Mouse (Mus musculus): ENCODE measurements around the gene Bcl2l2. TPM values are rescaled to one million over a fixed set of nuclear protein-coding genes. Genes with fewer than 3 reads are reported as not detected.

The Bcl2l2 gene
- total and polyA plus RNA-seq, 3 experiments: 12.5 to 18.8 TPM; not detected in 1

DNA sequence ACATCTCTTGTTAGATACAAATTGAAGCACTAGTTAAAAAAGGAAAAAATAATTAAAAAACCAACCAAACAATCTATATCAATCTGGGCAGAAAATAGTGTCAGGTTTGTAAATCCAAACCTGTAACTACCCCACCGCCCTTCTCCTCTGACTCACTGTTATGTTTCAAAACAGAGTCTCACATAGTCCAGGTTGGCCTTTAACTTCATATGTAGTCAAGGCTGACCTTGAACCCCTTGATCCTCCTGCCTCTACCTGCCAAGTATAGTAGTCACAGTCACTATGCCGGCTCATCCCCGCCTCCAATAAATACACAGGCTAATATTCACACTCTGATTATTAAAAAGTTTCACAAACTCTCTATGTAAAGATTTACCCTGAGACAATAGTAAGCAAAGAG lies 27.5 kb upstream of the Bcl2l2 start:
- no peak overlapping the region for H3K9ac ChIP-seq (ENCODE audit: control insufficient read depth, low read depth, low read length, poor library complexity, severe bottlenecking)
- no peaks in the 10 kb centered on the region for H3K27me3 ChIP-seq (ENCODE audit: control insufficient read depth in 1 of 2, insufficient read depth in 2 of 2, low read length in 2 of 2)
- no peak overlapping the region for H3K4me3 ChIP-seq (ENCODE audit: control insufficient read depth in 1 of 2, insufficient read depth in 1 of 2, low read depth in 2 of 2, low read length in 2 of 2)
- no peak overlapping the region for H3K27ac ChIP-seq (ENCODE audit: control insufficient read depth, low read depth, low read length)
- no peaks in the 10 kb centered on the region for H3K9me3 ChIP-seq (replicated peaks; ENCODE audit: insufficient read depth, low read length)
- no peak for DNase-seq (ENCODE audit: low read depth, low spot score)
- peaks cover 0 to 11% of the 10 kb centered on the region in 2 experiments; a peak in 2 of 4 replicates for H3K36me3 ChIP-seq (ENCODE audit: control insufficient read depth in 1 of 2, insufficient read depth in 2 of 2, low read length in 2 of 2)
- no peak for TF ChIP-seq GATA1 (IDR thresholded peaks at IDR 0.05; ENCODE audit: low read depth, low read length)
- TF ChIP-seq MYB (IDR thresholded peaks at IDR 0.05; ENCODE audit: low read depth, low read length): no peak
- no peak for TF ChIP-seq BHLHE40 (IDR thresholded peaks at IDR 0.05; ENCODE audit: borderline replicate concordance, low read depth, low read length)
- TF ChIP-seq HCFC1 (IDR thresholded peaks at IDR 0.05; ENCODE audit: low read depth, low read length): no peak
- TF ChIP-seq ZKSCAN1 (IDR thresholded peaks at IDR 0.05; ENCODE audit: low read depth, low read length): no peak
- TF ChIP-seq MAZ (IDR thresholded peaks at IDR 0.05; ENCODE audit: low read depth, low read length): no peak
- no peak for TF ChIP-seq ZMIZ1 (IDR thresholded peaks at IDR 0.05; ENCODE audit: low read depth, low read length)
- peaks cover 0 to 16% of the 10 kb centered on the region in 2 experiments; a peak in 2 of 4 replicates for H3K4me1 ChIP-seq (ENCODE audit: control insufficient read depth in 1 of 2, insufficient read depth in 2 of 2, low read length in 2 of 2)
- H3K79me2 ChIP-seq (ENCODE audit: control insufficient read depth, insufficient read depth, low read length, poor library complexity): no peaks in the 10 kb centered on the region

DNA sequence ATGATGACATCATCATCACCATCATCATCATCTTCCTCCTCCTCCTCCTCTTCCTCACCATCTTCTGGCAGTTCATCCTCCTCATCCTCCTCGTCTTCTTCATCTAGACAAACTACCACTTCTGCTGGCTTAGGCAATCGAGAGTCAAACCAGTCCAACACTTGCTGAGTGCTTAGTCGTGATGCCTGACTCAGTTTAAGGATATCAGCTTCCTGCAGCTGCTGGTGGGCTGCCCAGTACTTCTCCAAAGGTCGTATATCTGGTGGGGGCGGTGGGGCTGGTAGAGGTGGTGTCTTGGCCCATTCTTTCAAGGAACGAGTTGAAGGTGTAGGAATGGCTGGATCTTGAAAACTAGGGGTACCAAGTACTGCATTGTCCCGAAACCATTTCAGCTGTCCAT lies 26.5 kb upstream of the Bcl2l2 start:
- Histone ChIP-seq H3K9me3 (replicated peaks; ENCODE audit: insufficient read depth, low read length) (no peaks in the 10 kb centered on the region), H3K36me3 (ENCODE audit: control insufficient read depth in 1 of 2, insufficient read depth in 2 of 2, low read length in 2 of 2) (peaks cover 0 to 11% of the 10 kb centered on the region in 2 experiments; a peak in 2 of 4 replicates), H3K4me1 (ENCODE audit: control insufficient read depth in 1 of 2, insufficient read depth in 2 of 2, low read length in 2 of 2) (peaks cover 0 to 16% of the 10 kb centered on the region in 2 experiments; a peak in 2 of 4 replicates), H3K27ac (ENCODE audit: control insufficient read depth, low read depth, low read length) (no peak overlapping the region; the same call in 1 of the 2 replicates), H3K79me2 (ENCODE audit: control insufficient read depth, insufficient read depth, low read length, poor library complexity) (no peaks in the 10 kb centered on the region), H3K4me3 (ENCODE audit: control insufficient read depth in 1 of 2, insufficient read depth in 1 of 2, low read depth in 2 of 2, low read length in 2 of 2) (no peak overlapping the region), H3K27me3 (ENCODE audit: control insufficient read depth in 1 of 2, insufficient read depth in 2 of 2, low read length in 2 of 2) (no peaks in the 10 kb centered on the region), H3K9ac (ENCODE audit: control insufficient read depth, low read depth, low read length, poor library complexity, severe bottlenecking) (no peak overlapping the region)
- TF ChIP-seq EP300 (IDR thresholded peaks at IDR 0.05; ENCODE audit: low read depth in 1 of 2, low read length in 2 of 2): peak; percentile 23 to 55; a peak in 2 of 4 replicates
- no peak for TF ChIP-seq CTCF (IDR thresholded peaks at IDR 0.05 in 2 of 3, conservative IDR thresholded peaks at IDR 0.05 in 1 of 3; ENCODE audit: control insufficient read depth in 1 of 3, insufficient read depth in 1 of 3, low read depth in 2 of 3, low read length in 3 of 3, poor library complexity in 1 of 3, severe bottlenecking in 1 of 3)
- peak; percentile 79 for TF ChIP-seq TAL1 (IDR thresholded peaks at IDR 0.05; ENCODE audit: low read length)
- 0 out of 2 replicates have a peak, but pooled peaks have one; percentile 20 for TF ChIP-seq TCF12 (IDR thresholded peaks at IDR 0.05; ENCODE audit: low read depth, low read length)
- DNase-seq (ENCODE audit: low read depth, low spot score): peak; percentile 62

DNA sequence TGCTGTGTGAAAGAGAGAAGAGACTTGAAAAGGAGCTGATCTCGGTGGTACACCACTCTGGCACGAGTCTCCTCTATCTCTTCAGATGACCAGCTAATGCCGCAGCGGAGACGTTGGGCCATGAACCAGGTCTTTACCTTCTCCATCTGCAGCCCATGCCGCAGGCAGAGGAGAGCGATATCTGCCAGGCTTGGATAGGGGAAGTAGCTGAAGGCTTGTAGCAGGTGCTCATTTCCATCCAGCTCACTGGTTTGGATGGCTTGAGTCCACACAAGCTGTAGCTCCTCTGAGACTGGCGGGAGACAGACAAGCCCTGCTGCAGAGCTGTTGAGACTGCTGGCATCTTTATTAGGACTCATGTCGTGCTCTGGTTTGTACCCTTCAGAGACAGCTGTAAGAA lies 25.3 kb upstream of the Bcl2l2 start:
- Histone ChIP-seq H3K4me1 (ENCODE audit: control insufficient read depth in 1 of 2, insufficient read depth in 2 of 2, low read length in 2 of 2) (peaks cover 0 to 16% of the 10 kb centered on the region in 2 experiments; a peak in 2 of 4 replicates), H3K36me3 (ENCODE audit: control insufficient read depth in 1 of 2, insufficient read depth in 2 of 2, low read length in 2 of 2) (peaks cover 0 to 11% of the 10 kb centered on the region in 2 experiments; a peak in 2 of 4 replicates), H3K4me3 (ENCODE audit: control insufficient read depth in 1 of 2, insufficient read depth in 1 of 2, low read depth in 2 of 2, low read length in 2 of 2) (no peak overlapping the region), H3K27me3 (ENCODE audit: control insufficient read depth in 1 of 2, insufficient read depth in 2 of 2, low read length in 2 of 2) (no peaks in the 10 kb centered on the region), H3K9me3 (replicated peaks; ENCODE audit: insufficient read depth, low read length) (no peaks in the 10 kb centered on the region), H3K79me2 (ENCODE audit: control insufficient read depth, insufficient read depth, low read length, poor library complexity) (no peaks in the 10 kb centered on the region), H3K27ac (ENCODE audit: control insufficient read depth, low read depth, low read length) (no peak overlapping the region), H3K9ac (ENCODE audit: control insufficient read depth, low read depth, low read length, poor library complexity, severe bottlenecking) (no peak overlapping the region)
- peak; percentile 25 for DNase-seq (ENCODE audit: low read depth, low spot score)
- TF ChIP-seq CHD1 (IDR thresholded peaks at IDR 0.05; ENCODE audit: low read depth, low read length): no peak
- TF ChIP-seq ZC3H11A (IDR thresholded peaks at IDR 0.05; ENCODE audit: low read depth, low read length): no peak
- no peak for TF ChIP-seq TAL1 (IDR thresholded peaks at IDR 0.05; ENCODE audit: low read length)
- no peak for TF ChIP-seq MYB (IDR thresholded peaks at IDR 0.05; ENCODE audit: low read depth, low read length)
- TF ChIP-seq NRF1 (IDR thresholded peaks at IDR 0.05; ENCODE audit: insufficient read depth, low read depth, low read length, poor library complexity, severe bottlenecking): no peak
- TF ChIP-seq HCFC1 (IDR thresholded peaks at IDR 0.05; ENCODE audit: low read depth, low read length): no peak
- no peak for TF ChIP-seq SIN3A (IDR thresholded peaks at IDR 0.05; ENCODE audit: low read length)
- no peak for TF ChIP-seq SMC3 (IDR thresholded peaks at IDR 0.05; ENCODE audit: low read depth, low read length)
- no peak for TF ChIP-seq POLR2AphosphoS5 (IDR thresholded peaks at IDR 0.05; ENCODE audit: borderline replicate concordance, low read depth, low read length)
- TF ChIP-seq MAZ (IDR thresholded peaks at IDR 0.05; ENCODE audit: low read depth, low read length): no peak
- TF ChIP-seq ZKSCAN1 (IDR thresholded peaks at IDR 0.05; ENCODE audit: low read depth, low read length): no peak
- TF ChIP-seq ZNF384 (IDR thresholded peaks at IDR 0.05; ENCODE audit: low read depth, low read length): no peak
- TF ChIP-seq E2F4 (IDR thresholded peaks at IDR 0.05; ENCODE audit: borderline replicate concordance, low read depth, low read length): no peak
- TF ChIP-seq RAD21 (IDR thresholded peaks at IDR 0.05; ENCODE audit: low read depth, low read length): no peak
